Mouse (Mus musculus) 416B (cell line): Measurements from ENCODE around the gene Hhat.

Source experiments
- DNase-seq: peaks from one replicate; pipeline ENCODE4 v3.0.0; 2011; ENCODE audit warnings: low read depth

Gene Hhat

GRCm38 (mm10) chr1:192785046-192785961 lies 14.3 kb upstream of the Hhat start:
- no peak for DNase-seq

- peak; percentile 20 for DNase-seq
Measured at GRCm38 (mm10) chr1:192784374-192784773, 13.4 kb upstream of the Hhat start.

GRCm38 (mm10) chr1:192781256-192781655 lies 10.2 kb upstream of the Hhat start:
- DNase-seq: no peak

GRCm38 (mm10) chr1:192778869-192779514 lies 8.0 kb upstream of the Hhat start:
- peak; percentile 3 for DNase-seq

GRCm38 (mm10) chr1:192778206-192778605 lies 7.2 kb upstream of the Hhat start:
- DNase-seq: no peak

GRCm38 (mm10) chr1:192770130-192770494 lies 911 bp downstream of the Hhat start:
- no peak for DNase-seq

DNA sequence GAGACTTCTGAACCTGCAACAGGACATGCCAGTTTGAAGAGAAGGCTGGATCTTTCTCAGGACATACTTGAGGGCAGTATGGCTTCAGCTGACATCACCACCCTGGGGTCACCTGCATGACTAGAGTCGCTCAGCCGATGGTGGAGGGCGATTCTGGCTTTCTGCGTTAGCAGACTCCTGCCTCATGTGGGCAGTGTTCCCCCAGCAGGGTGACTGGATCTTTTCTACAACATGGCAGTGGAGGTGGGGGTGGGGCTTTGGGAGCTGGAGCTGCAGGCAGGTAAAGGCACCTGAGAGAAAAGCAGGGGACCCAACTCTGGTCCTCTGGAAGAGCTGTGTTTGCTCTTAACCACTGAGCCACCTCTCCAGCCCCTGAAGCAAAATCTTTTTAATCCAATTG lies 5.5 kb downstream of the Hhat start:
- DNase-seq: no peak

DNA sequence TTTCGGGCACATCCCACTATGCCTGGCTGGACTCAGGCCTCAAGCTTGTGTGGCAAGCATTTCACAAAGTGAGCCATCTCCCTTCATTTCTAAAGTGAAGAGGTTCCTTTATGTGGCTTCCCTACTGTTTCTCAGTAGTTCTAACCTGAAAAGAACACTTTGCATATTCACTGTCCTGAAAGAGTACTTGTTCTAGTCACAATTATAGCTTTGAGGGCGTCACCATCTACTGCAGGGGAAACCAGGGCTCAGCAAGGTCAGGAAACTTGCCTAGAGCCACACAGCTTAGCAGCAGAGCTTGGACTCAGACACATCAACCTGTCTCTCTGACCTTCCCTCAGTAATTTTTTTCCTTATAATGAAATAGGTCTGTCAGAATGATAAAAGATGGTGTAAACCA lies 6.5 kb downstream of the Hhat start:
- DNase-seq: no peak

- DNase-seq: no peak
Measured at GRCm38 (mm10) chr1:192762946-192763933, 7.8 kb downstream of the Hhat start.

GRCm38 (mm10) chr1:192756674-192757073 lies 14.3 kb downstream of the Hhat start:
- no peak for DNase-seq

GRCm38 (mm10) chr1:192755685-192756606 lies 15.1 kb downstream of the Hhat start:
- no peak for DNase-seq

GRCm38 (mm10) chr1:192755246-192755645 lies 15.8 kb downstream of the Hhat start:
- DNase-seq: no peak

- DNase-seq: no peak
Measured at GRCm38 (mm10) chr1:192754268-192754667, 16.8 kb downstream of the Hhat start.

DNA sequence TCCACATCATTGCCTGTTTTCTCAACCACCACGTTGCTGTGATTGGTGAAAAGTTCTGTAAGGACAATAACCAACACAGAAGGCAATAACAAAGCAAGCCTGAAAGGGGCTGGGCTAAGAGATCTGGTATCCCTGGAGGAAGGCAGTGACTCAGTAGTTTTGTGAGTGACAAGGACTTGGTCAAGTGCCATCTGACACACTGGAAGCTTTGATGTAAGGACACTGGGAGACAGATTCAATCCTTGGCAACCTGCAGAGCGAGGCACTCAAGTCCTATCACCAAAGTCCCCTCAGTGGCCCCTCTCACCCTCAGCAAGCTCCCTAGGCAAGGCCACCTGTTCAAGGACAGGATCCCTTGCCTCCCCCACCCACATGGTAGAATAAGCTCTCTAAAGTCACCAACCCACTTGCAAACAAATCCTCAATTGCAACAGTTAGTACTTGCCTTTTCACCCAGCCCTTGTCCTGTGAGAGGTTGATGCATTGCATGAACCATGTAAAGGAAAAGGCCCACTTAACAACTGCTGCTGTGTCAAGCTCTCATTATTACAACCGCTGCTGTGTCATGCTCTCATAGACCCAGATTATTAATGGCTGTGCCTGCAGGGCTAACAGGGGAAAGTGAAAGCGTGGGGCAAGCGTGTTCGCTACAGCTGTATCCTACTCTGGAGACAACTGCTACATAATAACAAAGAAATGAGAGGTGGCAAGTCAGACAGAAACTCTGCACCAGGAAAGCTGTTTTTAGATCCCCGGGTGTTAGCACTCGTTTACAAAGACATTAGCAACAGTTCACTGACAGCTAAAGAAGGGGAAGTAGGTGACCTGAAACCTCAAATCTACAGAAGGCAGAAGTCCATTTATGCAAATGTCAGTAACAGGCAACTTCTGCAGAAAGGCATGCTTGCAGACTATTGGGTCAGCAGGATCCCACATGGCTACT lies 18.1 kb downstream of the Hhat start:
- DNase-seq: peak; percentile 71

DNA sequence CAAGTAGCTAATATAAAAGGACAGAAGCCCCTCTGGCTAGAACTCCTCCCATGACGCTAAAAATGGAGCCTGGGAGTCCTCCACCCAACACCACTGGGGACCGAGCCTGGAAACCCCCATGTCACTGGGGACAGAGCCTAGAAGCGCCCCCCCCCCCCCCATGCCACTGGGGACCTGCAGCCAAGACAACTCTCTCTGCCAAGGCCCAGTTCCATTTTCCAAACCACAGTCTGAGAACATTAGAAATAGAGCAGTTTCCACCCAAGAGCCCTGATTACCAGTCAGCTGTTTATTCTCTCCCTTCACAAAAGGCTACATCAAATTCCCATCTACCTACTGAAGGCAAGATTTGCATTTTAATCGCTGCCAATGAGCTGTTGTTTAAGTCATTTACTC lies 21.0 kb downstream of the Hhat start:
- no peak for DNase-seq

DNA sequence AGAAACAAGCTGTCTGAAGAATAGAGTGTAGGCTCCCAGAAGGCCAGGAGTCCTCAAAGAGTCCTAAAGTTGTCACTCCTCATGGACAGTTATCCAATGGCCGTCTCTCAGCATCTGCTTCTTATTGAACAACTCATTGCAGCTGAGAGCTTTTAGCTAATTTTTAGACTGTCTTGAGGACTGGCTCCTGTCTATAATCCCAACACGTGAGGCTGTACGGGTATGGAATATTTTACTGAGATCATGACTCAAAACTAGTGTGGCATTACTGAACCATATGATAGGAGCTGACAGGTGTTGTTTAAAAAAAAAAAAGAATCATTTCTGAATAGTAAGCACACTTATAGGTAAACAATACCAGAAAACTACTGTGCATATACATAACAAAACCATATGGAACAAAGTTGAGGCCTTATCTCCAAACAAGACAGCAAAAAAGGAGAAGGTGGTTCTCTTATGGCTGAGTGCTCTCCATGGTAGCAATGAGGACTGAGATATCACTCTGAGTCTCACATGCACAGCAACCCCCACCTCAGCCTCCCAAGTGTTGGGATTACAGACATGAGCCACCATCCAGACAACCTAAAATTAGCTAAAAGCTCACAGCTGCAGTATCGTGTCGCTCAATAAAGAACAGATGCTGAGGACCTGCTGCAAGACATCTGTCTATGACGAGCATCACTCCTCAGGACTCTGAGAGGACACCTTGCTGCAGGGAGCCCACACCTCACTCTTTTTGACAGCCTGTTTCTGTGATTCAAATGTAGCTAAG lies 21.6 kb downstream of the Hhat start:
- no peak for DNase-seq

- DNase-seq: no peak
Measured at GRCm38 (mm10) chr1:192746201-192746600, 24.8 kb downstream of the Hhat start.

- peak; percentile 89 for DNase-seq
Measured at GRCm38 (mm10) chr1:192745240-192746101, 25.6 kb downstream of the Hhat start.
